Mouse (Mus musculus): ENCODE measurements at regions not wholly inside any gene's neighbourhood (a gene's known extent, or its start where the extent isn't known, plus 50 kb on each side); places are given as distances from the start of the nearest gene placed in this dataset.

DNA sequence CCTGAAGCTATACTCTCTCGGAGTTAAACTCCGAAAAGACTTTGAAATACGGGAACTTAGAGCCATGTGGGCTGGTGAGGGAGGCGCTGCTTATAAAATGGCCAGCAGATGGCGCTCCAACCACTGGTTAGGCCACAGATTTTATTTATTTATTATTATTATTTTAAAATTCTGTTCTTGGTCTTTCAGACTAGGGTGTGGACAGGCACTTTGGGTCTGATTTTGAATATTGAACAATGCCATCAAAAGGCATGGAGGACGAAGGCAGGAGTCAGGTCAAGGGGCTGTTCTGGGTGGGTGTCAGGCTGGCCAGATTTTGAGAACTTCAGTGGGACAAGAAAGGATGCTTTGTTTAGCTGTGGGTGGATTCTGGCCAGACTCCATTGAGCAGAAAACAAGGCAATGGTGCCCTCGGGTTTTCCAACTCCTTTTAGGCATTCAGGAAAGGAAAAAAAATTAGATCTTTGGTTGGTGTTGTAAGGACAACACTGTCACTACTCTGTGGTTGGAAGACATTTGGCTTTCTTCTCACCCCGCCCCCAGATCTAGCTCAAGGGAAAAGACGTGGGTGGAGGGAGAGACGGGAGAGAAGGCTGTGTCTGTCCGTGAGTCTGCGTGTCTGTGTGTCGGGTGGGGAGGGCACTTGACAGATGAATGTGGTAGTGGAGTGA is 319.5 kb downstream of the Med13l start:
- in situ Hi-C loops (cut with MboI, MseI): loop anchor here (5.0 kb wide), 2 partner anchors 322 to 812 kb away; no protein-coding TSS in a partner anchor

DNA sequence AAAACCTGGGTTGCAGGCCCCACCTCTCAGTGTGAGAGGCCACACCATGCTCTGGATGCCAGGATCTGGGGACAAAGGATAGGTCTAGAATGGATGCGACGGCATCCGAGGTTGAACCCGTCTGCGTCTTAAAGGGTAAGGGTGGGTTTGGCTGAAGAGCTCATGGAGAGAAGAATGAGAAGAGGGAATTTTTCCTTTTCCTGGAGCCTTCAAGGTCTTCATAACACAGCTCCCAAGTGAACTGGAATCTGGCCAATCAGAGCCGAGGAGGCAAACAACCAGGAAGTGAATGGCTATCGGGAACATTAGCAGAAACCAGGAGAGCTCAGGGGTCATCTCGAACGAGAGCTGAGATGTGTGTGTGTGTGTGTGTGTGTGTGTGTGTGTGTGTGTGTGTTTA is 320.1 kb downstream of the Med13l start:
- in situ Hi-C loops (cut with MboI, MseI): loop anchor here (5.0 kb wide), 2 partner anchors 322 to 812 kb away; no protein-coding TSS in a partner anchor

DNA sequence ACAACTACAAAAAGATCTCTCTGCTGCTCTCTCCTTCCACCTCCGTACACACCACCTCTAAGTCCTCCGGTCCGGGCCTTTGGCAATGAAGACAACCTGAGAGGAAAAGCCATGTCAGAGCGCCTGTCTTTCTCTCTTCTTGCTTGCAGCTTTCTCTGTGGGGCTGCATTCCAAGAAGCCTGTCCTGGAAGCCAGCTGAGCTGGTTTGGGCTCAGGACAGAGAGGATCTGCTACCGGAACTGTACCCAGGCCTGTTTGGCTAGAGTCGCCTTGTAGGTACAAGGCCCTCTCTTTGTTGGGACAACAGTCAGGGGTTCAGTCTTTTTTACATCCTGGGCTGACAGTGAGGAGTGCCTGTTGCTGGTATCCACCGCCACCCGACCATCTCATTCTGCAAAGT is 321.4 kb downstream of the Med13l start:
- in situ Hi-C loops (cut with MboI, MseI): loop anchor here (5.0 kb wide), 2 partner anchors 320 to 810 kb away; no protein-coding TSS in a partner anchor

- in situ Hi-C loops (cut with MboI, MseI): no loop called here
Measured at GRCm38 (mm10) chr5:118888131-118888530, 327.7 kb downstream of the Med13l start.

GRCm38 (mm10) chr5:118891131-118891530 is 330.7 kb downstream of the Med13l start:
- in situ Hi-C loops (cut with MboI, MseI): no loop called here

- in situ Hi-C loops (cut with MboI, MseI): no loop called here
Measured at GRCm38 (mm10) chr5:118908224-118908623, 347.7 kb downstream of the Med13l start.

- in situ Hi-C loops (cut with MboI, MseI): no loop called here
Measured at GRCm38 (mm10) chr5:118909756-118910155, 349.3 kb downstream of the Med13l start.

DNA sequence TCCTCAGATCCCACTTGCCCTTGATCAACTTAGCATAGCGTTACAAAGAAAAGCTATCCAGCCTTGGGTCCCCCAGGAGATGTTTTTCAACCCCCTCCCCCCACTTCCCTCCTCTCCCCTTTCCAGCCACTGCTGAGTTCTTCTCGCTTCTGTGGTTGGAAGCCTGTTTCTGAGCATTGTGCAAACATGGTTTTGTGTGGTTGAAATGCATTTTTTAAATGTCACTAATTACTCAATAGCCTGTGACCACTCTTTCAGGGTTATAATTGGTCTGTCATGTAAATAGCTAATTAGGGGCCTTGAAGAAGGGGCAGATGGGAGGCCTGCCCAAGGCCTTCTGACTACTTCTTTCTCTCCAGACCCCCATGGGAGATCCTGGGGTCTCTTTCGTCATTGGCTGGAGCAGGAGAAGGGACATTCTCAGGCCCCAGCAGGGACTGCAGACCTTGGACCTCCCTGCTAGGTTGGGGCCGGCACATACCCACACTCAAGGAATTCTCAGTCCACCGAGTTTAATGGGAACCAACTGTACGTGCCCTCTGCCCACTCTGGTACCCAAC is 353.8 kb downstream of the Med13l start:
- in situ Hi-C loops (cut with MboI, MseI): no loop called here

DNA sequence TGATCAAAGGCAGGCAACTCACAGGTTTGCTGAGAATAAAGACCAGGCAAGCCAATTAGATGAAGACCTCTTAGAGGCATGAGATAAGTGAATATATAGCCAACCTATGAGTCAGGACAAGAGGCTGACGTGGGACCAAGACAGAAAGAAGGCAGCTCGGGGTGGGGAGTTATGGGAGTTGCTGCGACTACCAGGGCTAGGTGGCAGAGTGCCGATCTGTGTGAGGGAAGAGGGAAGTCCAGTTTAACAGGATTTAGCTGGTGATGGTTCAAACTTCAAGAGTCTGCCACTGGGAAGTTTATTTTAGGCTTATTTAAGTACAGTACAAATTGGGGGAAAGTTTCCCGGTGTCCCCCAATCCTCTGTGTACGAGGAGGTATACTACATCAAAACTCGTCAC is 362.9 kb downstream of the Med13l start:
- in situ Hi-C loops (cut with MboI, MseI): no loop called here

DNA sequence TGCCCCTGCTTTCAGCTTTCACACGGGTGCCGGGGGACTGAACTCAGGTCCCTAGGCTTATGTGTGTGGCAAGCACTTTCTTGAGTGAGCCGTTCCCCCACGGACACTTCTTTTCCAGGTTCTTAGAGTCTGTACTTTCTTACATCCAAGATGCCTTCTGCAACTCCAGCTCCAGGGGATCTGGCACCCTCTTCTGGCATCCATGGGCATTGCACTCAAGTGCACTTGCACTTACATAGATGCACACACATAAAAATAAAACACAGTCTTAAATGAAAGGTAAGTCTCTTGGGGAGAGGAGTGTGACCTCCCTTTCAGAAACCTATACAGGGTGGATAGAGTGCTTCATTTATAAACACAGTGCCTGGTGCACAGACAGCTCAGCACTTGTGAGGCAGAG is 368.6 kb downstream of the Med13l start:
- in situ Hi-C loops (cut with MboI, MseI): no loop called here

DNA sequence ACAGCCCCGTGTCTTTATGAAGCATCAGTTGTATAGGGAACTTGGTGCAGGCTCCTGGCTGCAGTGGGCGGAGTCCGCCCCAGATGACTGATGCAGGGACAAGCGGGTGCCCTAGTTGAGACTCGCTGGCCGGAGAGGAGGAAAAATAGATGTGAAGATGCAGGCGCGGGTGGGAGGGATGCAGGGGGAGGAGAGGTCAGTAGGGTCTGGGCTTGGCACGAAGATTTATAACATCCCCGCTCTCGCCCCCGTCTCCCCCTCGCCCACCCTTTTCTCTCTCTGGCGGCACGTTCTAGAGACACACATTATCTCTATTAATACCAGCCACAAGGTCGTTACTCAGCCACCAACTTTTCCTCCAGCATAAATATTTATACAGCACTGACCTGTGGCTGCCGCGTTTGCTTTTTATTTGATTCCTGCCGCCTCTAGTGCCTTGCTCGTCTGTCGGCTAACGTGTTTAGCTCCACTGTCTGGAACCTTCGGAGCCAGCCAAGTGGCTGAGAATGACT is 369.6 kb downstream of the Med13l start:
- in situ Hi-C loops (cut with MboI, MseI): no loop called here

GRCm38 (mm10) chr5:118939336-118940039 is 379.0 kb downstream of the Med13l start:
- in situ Hi-C loops (cut with MboI, MseI): no loop called here

GRCm38 (mm10) chr5:118944256-118944655 is 383.8 kb downstream of the Med13l start:
- in situ Hi-C loops (cut with MboI, MseI): no loop called here

DNA sequence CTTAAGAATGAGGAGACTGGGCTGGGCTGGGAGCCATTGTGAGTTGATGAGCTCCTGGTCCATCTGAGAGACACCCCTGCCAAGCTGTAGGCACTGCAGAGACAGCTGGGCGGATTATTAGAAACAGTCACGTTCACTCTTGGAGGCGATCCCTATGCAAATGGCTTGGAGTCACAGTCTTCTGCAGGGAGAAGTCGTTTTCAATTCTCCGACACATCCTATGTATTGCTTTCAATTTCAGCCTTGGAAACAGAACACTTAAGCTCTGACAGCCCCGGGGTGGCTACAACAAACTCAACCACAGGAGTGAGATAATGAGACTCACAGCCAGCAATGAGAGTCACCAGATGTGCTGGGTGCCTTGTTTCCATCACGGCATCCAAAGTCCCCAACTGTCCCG is 385.6 kb downstream of the Med13l start:
- in situ Hi-C loops (cut with MboI, MseI): no loop called here

DNA sequence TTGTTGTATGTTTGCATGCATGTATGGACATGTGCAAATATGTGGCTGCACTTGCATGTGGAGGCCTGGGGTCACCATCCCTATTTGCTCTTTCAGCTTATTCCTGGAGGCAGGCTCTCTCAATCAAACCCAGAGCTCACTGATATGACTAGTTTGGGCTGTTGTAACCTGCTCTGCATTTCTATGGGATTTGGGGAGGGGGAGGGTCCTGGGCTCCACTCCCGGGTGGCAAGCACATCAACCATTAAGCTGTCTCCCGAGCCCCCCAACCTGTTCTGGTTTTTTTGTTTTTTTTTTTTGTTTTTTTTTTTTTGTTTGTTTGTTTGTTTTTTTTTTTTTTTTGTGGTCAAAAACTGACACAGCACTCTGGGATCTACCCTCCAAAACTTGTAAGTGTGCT is 386.5 kb downstream of the Med13l start:
- in situ Hi-C loops (cut with MboI, MseI): no loop called here

DNA sequence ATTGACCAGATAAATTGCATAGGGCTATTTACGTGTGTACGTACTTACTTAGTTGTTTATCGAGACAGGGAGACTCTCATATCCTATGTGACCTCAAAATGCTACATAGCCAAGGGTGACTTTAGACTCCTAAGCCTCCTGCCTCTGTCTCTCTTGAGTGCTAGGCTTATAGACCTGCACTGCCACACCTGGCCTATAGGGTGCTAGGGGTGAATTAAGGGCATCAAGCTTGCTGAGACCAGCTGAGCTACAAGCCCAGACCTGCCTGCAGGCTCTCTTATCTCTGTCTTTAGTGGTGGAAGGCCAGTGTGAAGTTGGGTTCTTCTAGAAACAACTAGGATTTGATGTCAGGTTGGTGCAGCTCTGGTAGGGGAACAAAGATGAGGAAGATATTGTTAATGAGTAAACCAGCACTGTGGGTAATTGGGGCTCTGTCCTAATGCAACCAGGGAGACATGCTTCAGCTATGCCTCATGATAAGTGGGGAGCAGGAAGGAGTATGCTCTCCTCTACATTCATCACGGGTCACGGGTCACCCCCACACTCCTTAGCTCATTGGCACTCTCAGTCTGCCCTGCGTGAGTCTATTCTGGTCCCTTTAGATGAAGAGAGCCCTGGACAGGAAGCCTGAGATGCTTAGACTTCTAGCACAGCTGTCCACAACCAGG is 387.8 kb downstream of the Med13l start:
- in situ Hi-C loops (cut with MboI, MseI): no loop called here

DNA sequence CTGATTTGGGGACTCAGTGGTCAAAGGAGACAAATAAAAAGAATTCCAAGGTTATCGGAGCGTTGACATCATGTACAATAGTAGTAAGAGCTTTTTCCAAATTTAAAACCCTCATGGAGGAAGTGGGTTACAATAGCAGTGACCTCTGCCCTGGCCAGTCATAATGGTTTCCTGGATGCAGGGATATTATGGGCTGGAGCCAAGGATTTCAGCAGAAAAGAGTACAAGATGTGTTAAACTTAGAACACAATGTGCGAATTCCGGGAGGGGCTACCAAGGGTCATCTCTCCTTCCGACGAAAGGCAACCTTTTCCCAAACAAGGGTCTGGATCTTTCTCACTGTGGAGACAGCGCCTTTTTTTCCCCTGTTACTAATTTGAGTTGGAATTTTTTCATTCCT is 390.6 kb downstream of the Med13l start:
- in situ Hi-C loops (cut with MboI, MseI): no loop called here

DNA sequence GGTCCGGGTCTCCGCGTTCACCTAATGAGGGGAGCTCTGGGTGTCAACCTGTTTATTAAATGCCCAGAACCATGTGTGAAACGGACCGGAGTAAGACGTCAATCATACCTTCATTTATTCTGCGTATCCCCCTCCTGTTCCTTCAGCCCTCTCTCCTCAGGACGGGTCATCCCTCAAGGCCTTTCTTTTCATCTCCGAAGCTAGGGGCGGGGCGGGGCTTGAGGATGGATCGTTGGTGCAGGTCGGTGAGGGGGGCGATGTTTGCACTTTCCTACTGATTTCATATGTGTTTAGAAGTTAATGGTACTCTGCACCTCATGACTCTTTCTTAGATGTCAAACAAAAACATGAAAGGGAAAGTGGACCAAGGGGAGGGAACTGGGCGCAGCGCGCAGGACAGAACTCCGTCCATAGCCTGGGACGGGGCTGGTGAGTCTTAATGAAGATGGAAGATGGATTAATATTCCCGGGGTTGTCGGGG is 400.1 kb downstream of the Med13l start:
- in situ Hi-C loops (cut with MboI, MseI): no loop called here

- in situ Hi-C loops (cut with MboI, MseI): no loop called here
Measured at GRCm38 (mm10) chr5:118961091-118961490, 400.6 kb downstream of the Med13l start.

DNA sequence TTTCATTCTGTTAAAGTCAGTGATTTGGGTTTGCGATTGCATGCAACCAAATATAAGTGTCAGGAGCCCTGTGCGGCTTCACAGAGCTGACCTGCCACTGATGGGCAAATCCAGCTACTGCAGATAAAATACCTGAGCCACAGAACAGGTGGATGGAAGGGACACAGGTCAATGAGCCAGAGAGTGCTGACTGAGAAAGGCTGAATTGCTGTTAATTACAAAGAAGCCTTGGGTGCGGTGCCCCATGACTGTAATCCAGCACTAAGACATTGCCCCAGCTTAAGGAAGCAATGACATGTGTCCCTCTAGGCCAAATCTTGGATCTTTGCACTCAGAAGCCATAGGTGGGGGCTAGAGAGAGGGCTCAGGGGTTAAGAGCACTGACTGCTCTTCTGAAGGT is 401.7 kb downstream of the Med13l start:
- in situ Hi-C loops (cut with MboI, MseI): no loop called here

DNA sequence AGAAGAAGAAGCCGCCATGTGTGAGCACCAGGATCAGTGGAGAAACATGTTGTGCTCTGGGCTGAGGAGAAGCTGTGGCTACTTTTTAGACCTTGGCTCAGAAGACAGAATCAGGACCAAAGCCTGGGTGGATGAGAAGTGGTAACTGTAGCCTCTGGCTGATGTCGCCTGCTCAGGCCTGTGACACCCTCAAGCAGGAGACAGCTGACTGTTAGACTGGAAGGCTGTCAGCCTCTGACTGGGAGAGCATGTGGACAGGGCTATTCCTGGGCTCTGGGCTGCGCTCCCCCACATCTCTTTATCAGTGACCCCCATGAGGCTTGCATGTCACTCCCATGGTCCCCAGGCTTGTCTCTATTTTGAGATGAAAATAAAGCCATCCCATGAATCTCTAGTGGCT is 402.5 kb downstream of the Med13l start:
- in situ Hi-C loops (cut with MboI, MseI): no loop called here

- in situ Hi-C loops (cut with MboI, MseI): no loop called here
Measured at GRCm38 (mm10) chr5:118966901-118967300, 406.4 kb downstream of the Med13l start.

All from T-helper 2 cell (primary cell).